9 mouse cellular contexts compared by ENCODE assay signal in genomic region chr4:98722454-98722853, GRCm38 (mm10). TPM values are rescaled to one million over a fixed set of nuclear protein-coding genes. Genes with fewer than 3 reads are reported as not detected.
A peak's percentile ranks its signal among the peaks of the same experiment; 100 is the strongest.
DNase-seq lines count a peak whose midpoint lies in the region; ATAC-seq and TF ChIP-seq lines count a peak whose summit lies in the region.
"Had no signal": no experiment of that assay in that cellular context is flagged by ENCODE, and none has a peak within 500 bp of the region (broad histone marks: within the 10 kb centered on the region; RNA-seq: fewer than 3 reads in every experiment).

No protein-coding gene starts in this region.

- TF ChIP-seq POLR2A in brain, embryonic 14.5 days (IDR thresholded peaks at IDR 0.05; ENCODE audit: borderline replicate concordance, extremely low read depth, insufficient read depth, insufficient read length, poor library complexity, severe bottlenecking), result no peak

- H3K4me2 ChIP-seq in kidney, embryonic 16.5 days (replicated peaks; ENCODE audit: low read depth, low read length), result no peak overlapping the region

- intact Hi-C loops in left cerebral cortex, postnatal 25 days (cut with DNase I), result no loop called here

- no peak overlapping the region for H3K9ac ChIP-seq in kidney, embryonic 16.5 days (replicated peaks; ENCODE audit: low read length)

- H3K4me3 ChIP-seq in kidney, embryonic 16.5 days (ENCODE audit: low read length), result no peak overlapping the region
- H3K4me3 ChIP-seq in forebrain, embryonic 10.5 days, result no peak overlapping the region

- H3K4me1 ChIP-seq in kidney, embryonic 16.5 days (ENCODE audit: insufficient read depth, low read length), result peaks cover 9% of the 10 kb centered on the region
- peaks cover 12% of the 10 kb centered on the region for H3K4me1 ChIP-seq in forebrain, embryonic 10.5 days

- no peak overlapping the region for H3K27ac ChIP-seq in kidney, embryonic 16.5 days (ENCODE audit: low read length)
- no peak overlapping the region for H3K27ac ChIP-seq in forebrain, embryonic 10.5 days

- WGBS in kidney, embryonic 16.5 days, result 13% methylated on average over 8 of the region's 8 CpGs
- WGBS in forebrain, embryonic 10.5 days, result 15% methylated on average over 8 of the region's 8 CpGs

- peak; percentile 86 for TF ChIP-seq CTCF in brain, embryonic 14.5 days (IDR thresholded peaks at IDR 0.05; ENCODE audit: borderline replicate concordance, extremely low read depth, insufficient read depth, insufficient read length)

- no peaks in the 10 kb centered on the region for H3K36me3 ChIP-seq in kidney, embryonic 16.5 days (ENCODE audit: insufficient read depth, low read length)
- no peaks in the 10 kb centered on the region for H3K36me3 ChIP-seq in forebrain, embryonic 10.5 days (replicated peaks)

- DNase-seq in kidney, adult 11 months, result peak; percentile 40
- DNase-seq in brain, embryonic 14.5 days (ENCODE audit: low read depth), result peak; percentile 87
- DNase-seq in forebrain, embryonic 10.5 days (ENCODE audit: extremely low spot score, low spot score), result peak; percentile 77
- peak; percentile 45 to 60 for DNase-seq in left cerebral cortex, postnatal 25 days (ENCODE audit: low spot score in 2 of 2)
- peak; percentile 23 for DNase-seq in telencephalon, adult 2 months (ENCODE audit: low read depth, low spot score)

- H3K27me3 ChIP-seq in kidney, embryonic 16.5 days (ENCODE audit: insufficient read depth, low read length), result peaks cover 11% of the 10 kb centered on the region
- H3K27me3 ChIP-seq in forebrain, embryonic 10.5 days (ENCODE audit: poor library complexity, severe bottlenecking), result peaks cover 25% of the 10 kb centered on the region

- no peaks in the 10 kb centered on the region for H3K9me3 ChIP-seq in kidney, embryonic 16.5 days (ENCODE audit: low read length)
- H3K9me3 ChIP-seq in forebrain, embryonic 10.5 days, result no peaks in the 10 kb centered on the region

- no peak for ATAC-seq in kidney, embryonic 16.5 days (ENCODE audit: low FRiP score, low TSS enrichment)
- ATAC-seq in inflammation-experienced regulatory T-cells, adult 6 months, result peak; percentile 76
- ATAC-seq in monocyte, adult 5-6 weeks (replicated peaks; ENCODE audit: insufficient number of reproducible peaks, low FRiP score, low TSS enrichment, poor library complexity, severe bottlenecking), result 0 out of 2 replicates have a peak, but pooled peaks have one; percentile 27

RNA-seq across cellular contexts. Expression of gene L1td1, which starts 4.1 kb away (rescaled TPM):
- polyA plus RNA-seq in kidney, embryonic 16.5 days (2015; fragmentation: Nextera tagmentation; extraction: Ambion mirVana), result 0.45 and 0.50 TPM in 2 replicates
- 0.04 and 0.31 TPM in 2 replicates for polyA plus RNA-seq in brain, embryonic 14.5 days (2012; rRNA removed)
- polyA plus RNA-seq in forebrain, embryonic 10.5 days (2016; fragmentation: Nextera tagmentation; extraction: Ambion mirVana), result 0.16 and 0.33 TPM in 2 replicates
- not detected for polyA plus RNA-seq in inflammation-experienced regulatory T-cells, adult 6 months (2017; shearing (Covaris generic))
- total RNA-seq in left cerebral cortex, postnatal 25 days (2021), result not detected
- total RNA-seq in monocyte, adult 5-6 weeks (2017), result not detected in 3 replicates
- polyA plus RNA-seq: liver, embryonic 16.5 days had no signal

Comparison
In these comparisons a context has a peak if more than half of its experiments do, and no peak if none do; other contexts are left out.
1. DNase-seq: peak in every context shown above with its lines; median percentile 87 in brain, embryonic 14.5 days; 77 in forebrain, embryonic 10.5 days; 52 in left cerebral cortex, postnatal 25 days; 40 in kidney, adult 11 months; 23 in telencephalon, adult 2 months.